Mouse (Mus musculus) lung, embryonic 14.5 days (tissue): ENCODE results near the gene Gm20695. TPM values are rescaled to one million over a fixed set of nuclear protein-coding genes. Genes with fewer than 3 reads are reported as not detected.
"Not testable (repeated sequence)": the region's sequence is repeated elsewhere in the genome, so short reads cannot be mapped to it uniquely, and the experiment has no call there.

ENCODE experiments used
- ATAC-seq: fragments of 200-750 bp; cut with Nextera tagmentation; 2 replicates; pipeline ENCODE4 v1.8.0; 2017; ENCODE audit warnings: mild to moderate bottlenecking, moderate TSS enrichment, moderate library complexity; ENCODE audit not compliant: insufficient read depth
- DNase-seq: peaks from one replicate; pipeline ENCODE4 v3.0.0-alpha.2; 2015
- H3K27ac ChIP-seq: fragments of 300-500 bp; sonication (generic); 2 replicates; pipeline ENCODE4 v1.5.1; 2014; ENCODE audit warnings: low read depth, mild to moderate bottlenecking, moderate library complexity
- H3K27me3 ChIP-seq: fragments of 300-500 bp; sonication (generic); 2 replicates; pipeline ENCODE4 v1.6.1; 2014; ENCODE audit warnings: low read length, control low read depth; ENCODE audit not compliant: insufficient read depth
- H3K36me3 ChIP-seq: fragments of 300-500 bp; sonication (generic); 2 replicates; pipeline ENCODE4 v1.6.1; 2014; ENCODE audit warnings: control low read depth; ENCODE audit not compliant: insufficient read depth
- H3K4me1 ChIP-seq: fragments of 300-500 bp; sonication (generic); 2 replicates; pipeline ENCODE4 v1.6.1; 2014; ENCODE audit warnings: antibody characterized with exemption, control low read depth; ENCODE audit not compliant: insufficient read depth
- H3K4me2 ChIP-seq: fragments of 300-500 bp; sonication (generic); 2 replicates; pipeline ENCODE4 v1.6.1; 2014; ENCODE audit warnings: mild to moderate bottlenecking
- H3K4me3 ChIP-seq: fragments of 300-500 bp; sonication (generic); 2 replicates; pipeline ENCODE4 v1.5.1; 2014; ENCODE audit warnings: low read depth, low read length
- H3K9ac ChIP-seq: fragments of 300-500 bp; sonication (generic); 2 replicates; pipeline ENCODE4 v1.6.1; 2014
- H3K9me3 ChIP-seq: fragments of 300-500 bp; sonication (generic); 2 replicates; pipeline ENCODE4 v1.6.1; 2016; ENCODE audit warnings: low read depth, low read length, control low read depth
- CTCF ChIP-seq: IDR thresholded peaks from 2 replicates; pipeline ENCODE4 v1.5.1; 2016; ENCODE audit warnings: antibody characterized with exemption, low read depth
- WGBS: fragments of 180-500 bp; shearing (Covaris S2); extraction: QIAGEN DNeasy Blood & Tissue Kit; methylation state at CpG from one replicate; pipeline ENCODE4 v1.1.7; 2014; 5-methylcytosine and 5-hydroxymethylcytosine counted together
- polyA plus RNA-seq: library from polyadenylated mRNA; unstranded; fragments of >200 nt; fragmentation: Nextera tagmentation; extraction: Ambion mirVana; gene quantifications from 2 replicates; pipeline ENCODE4 v1.2.1, GENCODE M21; 2014

Gm20695 gene
- polyA plus RNA-seq, 1 experiment from 2014 or later: 2.3 TPM

DNA sequence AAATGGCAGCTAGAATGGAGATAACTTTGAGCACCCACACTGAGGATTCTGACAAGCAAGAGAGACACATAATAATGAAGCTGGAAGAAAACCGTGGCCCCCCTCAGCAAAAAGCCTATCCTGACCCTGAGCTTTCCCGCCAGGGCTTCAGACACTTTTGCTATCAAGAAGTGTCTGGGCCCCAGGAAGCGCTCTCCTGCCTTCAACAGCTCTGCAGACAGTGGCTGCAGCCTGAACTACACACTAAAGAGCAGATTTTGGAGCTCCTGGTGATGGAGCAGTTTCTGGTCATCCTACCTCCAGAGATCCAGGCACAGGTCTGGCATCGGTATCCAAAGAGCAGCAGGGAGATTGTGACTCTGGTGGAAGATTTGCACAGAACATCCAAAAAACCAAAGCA, 36.6 kb upstream of the Gm20695 start:
- H3K4me1 ChIP-seq: 0 out of 2 replicates have a peak, but pooled peaks cover 3% of the 10 kb centered on the region
- ATAC-seq (no peak), DNase-seq (peak; percentile 8)
- H3K9ac ChIP-seq: peak overlapping the region; percentile 70; the same call in 1 of the 2 replicates
- WGBS: 63% methylated on average over 4 of the region's 4 CpGs
- H3K27me3 ChIP-seq: no peaks in the 10 kb centered on the region
- peak overlapping the region; percentile 62 for H3K4me3 ChIP-seq
- no peak overlapping the region for H3K27ac ChIP-seq
- peak overlapping the region; percentile 76 for H3K4me2 ChIP-seq
- TF ChIP-seq CTCF: 0 out of 2 replicates have a peak, but pooled peaks have one; percentile 1
- no peaks in the 10 kb centered on the region for H3K9me3 ChIP-seq
- H3K36me3 ChIP-seq: no peaks in the 10 kb centered on the region

DNA sequence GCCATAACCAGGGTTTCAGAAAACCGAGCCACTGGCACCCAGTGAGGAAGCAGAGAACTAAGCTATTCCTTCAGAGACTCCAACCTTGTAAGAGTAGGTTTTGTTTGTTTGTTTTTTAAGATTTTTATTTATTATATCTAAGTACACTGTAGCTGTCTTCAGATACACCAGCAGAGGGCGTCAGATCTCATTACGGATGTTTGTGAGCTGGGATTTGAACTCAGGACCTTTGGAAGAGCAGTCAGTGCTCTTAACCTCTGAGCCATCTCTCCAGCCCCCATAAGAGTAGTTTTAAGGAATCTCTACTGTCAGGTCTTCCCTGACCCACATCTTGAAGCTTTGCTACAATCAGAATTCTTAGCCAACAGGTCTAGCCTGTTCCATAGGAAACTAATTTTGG, 36.0 kb upstream of the Gm20695 start:
- WGBS: 62% methylated on average over 3 of the region's 3 CpGs
- no peak for TF ChIP-seq CTCF

DNA sequence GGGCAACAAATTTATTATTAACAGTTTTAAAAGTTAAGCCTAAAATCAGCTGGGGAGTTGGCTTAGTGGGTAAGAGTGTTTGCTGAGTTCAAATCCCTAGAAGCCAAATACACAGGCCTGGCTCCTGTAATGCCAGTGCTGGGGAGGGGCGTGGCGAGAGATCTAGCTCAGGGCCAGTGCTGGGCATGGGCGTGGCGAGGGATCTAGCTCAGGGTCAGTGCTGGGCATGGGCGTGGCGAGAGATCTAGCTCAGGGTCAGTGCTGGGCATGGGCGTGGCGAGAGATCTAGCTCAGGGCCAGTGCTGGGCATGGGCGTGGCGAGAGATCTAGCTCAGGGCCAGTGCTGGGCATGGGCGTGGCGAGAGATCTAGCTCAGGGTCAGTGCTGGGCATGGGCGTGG, 33.1 kb upstream of the Gm20695 start:
- 83% methylated on average over 13 of the region's 13 CpGs for WGBS
- not testable (repeated sequence) for H3K4me2 ChIP-seq, H3K4me3 ChIP-seq, H3K27me3 ChIP-seq, H3K9me3 ChIP-seq, ATAC-seq, H3K36me3 ChIP-seq, H3K9ac ChIP-seq, H3K4me1 ChIP-seq, DNase-seq, H3K27ac ChIP-seq

More for the DNA sequence above, 36.0 kb upstream of the Gm20695 start:
- Histone ChIP-seq H3K27ac (no peak overlapping the region), H3K4me2 (no peak overlapping the region), H3K4me3 (0 out of 2 replicates have a peak overlapping the region, but pooled peaks have one; percentile 62), H3K4me1 (0 out of 2 replicates have a peak, but pooled peaks cover 3% of the 10 kb centered on the region), H3K9ac (no peak overlapping the region), H3K9me3 (no peaks in the 10 kb centered on the region), H3K36me3 (no peaks in the 10 kb centered on the region), H3K27me3 (no peaks in the 10 kb centered on the region)
- DNase-seq (no peak), ATAC-seq (no peak)

DNA sequence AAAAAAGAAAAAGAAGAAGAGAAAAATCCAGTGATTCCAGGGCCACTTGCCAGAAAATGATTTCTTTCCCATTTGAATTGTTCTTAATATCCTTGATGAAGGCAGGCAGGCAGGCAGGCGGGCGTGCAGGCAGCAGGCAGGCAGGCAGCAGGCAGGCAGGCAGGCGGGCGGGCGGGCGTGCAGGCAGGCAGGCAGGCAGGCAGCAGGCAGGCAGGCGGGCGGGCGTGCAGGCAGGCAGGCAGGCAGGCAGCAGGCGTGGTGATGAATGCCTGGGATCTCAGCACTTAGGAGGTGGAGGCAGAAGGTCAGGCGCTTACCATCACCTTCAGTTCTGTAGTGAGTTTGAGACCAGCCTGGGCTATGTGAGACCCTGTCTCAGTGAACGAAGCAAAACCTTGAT, 31.9 kb upstream of the Gm20695 start:
- Histone ChIP-seq H3K4me1 (0 out of 2 replicates have a peak, but pooled peaks cover 3% of the 10 kb centered on the region), H3K27ac (no peak overlapping the region), H3K9me3 (no peaks in the 10 kb centered on the region), H3K36me3 (no peaks in the 10 kb centered on the region), H3K27me3 (no peaks in the 10 kb centered on the region), H3K4me2 (no peak overlapping the region), H3K4me3 (no peak overlapping the region), H3K9ac (no peak overlapping the region)
- TF ChIP-seq CTCF: no peak
- no peak for ATAC-seq
- peak; percentile 6 for DNase-seq
- 15% methylated on average over 12 of the region's 12 CpGs for WGBS

DNA sequence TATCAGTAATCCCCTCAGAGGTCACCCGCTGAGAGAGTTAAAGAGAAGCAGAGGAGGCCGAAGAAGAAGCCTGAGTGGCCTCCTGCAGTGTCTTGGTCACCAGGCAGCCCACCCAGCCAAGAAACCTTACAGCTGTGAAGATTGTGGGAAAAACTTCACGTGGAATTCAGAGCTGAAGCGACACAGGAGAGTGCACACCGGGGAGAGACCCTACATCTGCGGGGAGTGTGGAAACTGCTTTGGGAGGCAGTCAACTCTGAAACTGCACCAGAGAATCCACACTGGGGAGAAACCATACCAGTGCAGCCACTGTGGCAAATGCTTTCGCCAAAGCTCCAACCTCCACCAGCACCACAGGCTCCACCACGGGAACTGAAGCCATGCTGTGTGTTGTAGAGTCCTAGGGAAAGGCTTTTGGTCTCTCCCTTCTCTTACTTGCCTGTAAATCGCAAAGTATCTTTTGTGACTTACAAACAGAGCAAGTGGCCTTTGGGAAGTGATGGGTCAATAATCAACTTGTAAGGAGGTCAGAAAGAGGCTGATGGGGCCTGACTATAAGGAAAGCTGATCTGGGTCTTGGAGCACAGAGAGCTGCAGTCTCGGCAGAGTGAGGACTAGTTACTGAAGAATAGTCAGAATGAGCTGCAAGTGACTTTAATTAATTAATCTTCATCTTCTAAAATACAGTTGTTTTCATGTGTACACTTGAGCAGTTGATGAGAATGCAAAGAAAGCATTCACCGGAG, 29.8 kb upstream of the Gm20695 start:
- DNase-seq: no peak
- WGBS: 62% methylated on average over 11 of the region's 11 CpGs
- no peak overlapping the region for H3K27ac ChIP-seq

DNA sequence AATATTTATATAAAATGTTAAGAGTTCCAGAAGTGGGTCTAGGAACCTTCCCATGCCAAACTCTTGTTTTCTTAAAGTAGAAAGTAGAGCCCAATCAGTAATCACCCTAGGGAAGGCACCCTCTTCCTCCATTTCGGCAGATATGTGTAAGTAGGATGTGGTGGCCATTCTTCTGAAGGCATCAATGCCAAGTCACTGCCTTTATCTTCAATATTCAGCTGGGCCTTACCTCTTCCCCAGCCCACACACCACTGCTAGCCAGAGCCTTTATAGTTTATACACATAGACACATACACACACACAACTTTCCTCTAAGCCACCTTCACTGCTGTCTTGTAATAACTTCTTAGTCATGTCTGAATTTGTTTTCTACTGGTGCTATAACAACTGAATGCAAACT, 28.7 kb upstream of the Gm20695 start:
- Histone ChIP-seq H3K9ac (no peak overlapping the region), H3K4me2 (no peak overlapping the region), H3K36me3 (no peaks in the 10 kb centered on the region), H3K4me1 (no peaks in the 10 kb centered on the region), H3K4me3 (no peak overlapping the region), H3K9me3 (no peaks in the 10 kb centered on the region), H3K27me3 (no peaks in the 10 kb centered on the region), H3K27ac (no peak overlapping the region)
- no peak for TF ChIP-seq CTCF
- ATAC-seq (no peak), DNase-seq (no peak)
- 67% methylated on average over 1 of the region's 1 CpGs for WGBS

More for the DNA sequence above, 29.8 kb upstream of the Gm20695 start:
- Histone ChIP-seq H3K27me3 (no peaks in the 10 kb centered on the region), H3K9me3 (no peaks in the 10 kb centered on the region), H3K4me2 (no peak overlapping the region), H3K9ac (no peak overlapping the region), H3K4me3 (no peak overlapping the region), H3K36me3 (no peaks in the 10 kb centered on the region), H3K4me1 (no peaks in the 10 kb centered on the region)
- TF ChIP-seq CTCF: no peak
- ATAC-seq: no peak

DNA sequence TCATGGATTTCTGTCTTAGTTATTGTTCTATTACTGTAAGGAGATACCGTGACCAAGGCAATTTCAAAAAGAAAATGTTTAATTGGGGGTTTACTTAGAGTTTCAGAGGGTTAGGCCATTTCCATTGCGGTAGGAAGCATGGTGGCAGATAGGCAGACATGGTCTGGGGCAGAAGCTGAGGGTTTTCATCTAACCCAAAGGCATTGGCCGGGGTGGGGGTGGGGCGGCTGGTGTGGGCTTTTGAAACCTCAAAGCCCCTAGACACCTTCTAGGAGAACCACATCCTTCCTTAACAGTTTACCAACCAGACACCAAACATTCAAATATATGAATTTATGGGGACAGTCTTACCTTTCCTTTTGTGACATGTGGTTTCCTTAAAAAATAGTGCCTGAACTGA, 25.2 kb upstream of the Gm20695 start:
- no peak for ATAC-seq
- H3K27ac ChIP-seq: no peak overlapping the region
- H3K9ac ChIP-seq: no peak overlapping the region
- no peaks in the 10 kb centered on the region for H3K4me1 ChIP-seq
- DNase-seq: no peak
- no peaks in the 10 kb centered on the region for H3K9me3 ChIP-seq
- WGBS: 90% methylated on average over 4 of the region's 4 CpGs
- H3K36me3 ChIP-seq: peaks cover 8% of the 10 kb centered on the region; the same call in 1 of the 2 replicates
- no peaks in the 10 kb centered on the region for H3K27me3 ChIP-seq
- no peak overlapping the region for H3K4me3 ChIP-seq
- no peak for TF ChIP-seq CTCF
- no peak overlapping the region for H3K4me2 ChIP-seq
